Mouse (Mus musculus) spleen, adult 2 months (tissue): ENCODE data around the gene Hecw2.

ENCODE experiments used
- CTCF ChIP-seq: fragments of 200-500 bp; IDR thresholded peaks from 2 replicates; pipeline ENCODE4 v1.5.1; 2011; ENCODE audit warnings: mild to moderate bottlenecking, inconsistent platforms; ENCODE audit not compliant: insufficient read depth, insufficient read length, insufficient replicate concordance; ENCODE audit errors: extremely low read depth
- POLR2A ChIP-seq: fragments of 200-500 bp; IDR thresholded peaks from 2 replicates; pipeline ENCODE4 v1.6.1; 2011; ENCODE audit warnings: low read depth, low read length, inconsistent platforms

- no peak for TF ChIP-seq CTCF
- TF ChIP-seq POLR2A: no peak
Observed at GRCm38 (mm10) chr1:53931314-53931713, 263.7 kb downstream of the Hecw2 start.
